24 mouse cellular contexts compared by ENCODE assay signal in the genomic region with DNA sequence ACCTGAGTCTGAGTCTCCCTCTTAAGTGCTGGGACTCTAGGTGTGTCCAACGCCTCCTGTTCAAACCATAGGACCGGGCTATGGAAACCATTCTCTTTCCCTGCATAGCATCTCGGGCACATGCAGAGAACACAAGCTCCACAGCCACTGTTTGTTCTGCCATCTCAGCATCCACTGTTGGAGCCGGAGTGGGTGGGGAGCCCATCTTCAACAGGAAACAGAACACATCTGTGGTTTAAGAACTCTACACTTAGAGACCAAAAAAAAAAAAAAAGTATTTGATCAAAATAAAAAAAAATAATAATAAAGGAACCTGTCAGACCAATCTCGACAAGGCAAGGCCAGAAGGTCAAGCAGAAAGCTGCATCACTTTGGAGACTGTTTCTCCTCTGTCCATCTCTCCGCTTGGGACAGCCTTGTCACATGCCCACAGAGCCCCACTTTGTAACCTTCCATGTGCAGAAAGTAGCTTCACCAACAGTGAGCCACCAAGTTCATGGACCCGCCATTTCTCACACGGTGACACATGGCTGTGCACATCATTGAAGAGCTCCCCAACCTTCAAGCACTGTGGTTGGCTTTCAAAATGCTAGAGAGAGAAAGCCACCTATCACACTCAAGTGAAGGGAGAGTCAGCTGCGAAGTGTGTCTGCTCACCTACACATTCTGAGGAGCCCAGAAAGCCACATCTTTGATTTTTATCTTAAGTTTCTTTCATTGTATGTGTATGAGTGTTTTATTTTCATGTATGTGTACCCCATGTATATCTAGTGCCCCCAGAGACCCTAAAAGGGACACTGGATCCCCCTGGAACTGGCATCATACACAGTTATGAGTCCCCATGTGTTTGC. TPM values are rescaled to one million over a fixed set of nuclear protein-coding genes. Genes with fewer than 3 reads are reported as not detected.
DNase-seq lines count a peak whose midpoint lies in the region; ATAC-seq and TF ChIP-seq lines count a peak whose summit lies in the region.
"Had no signal": no experiment of that assay in that cellular context is flagged by ENCODE, and none has a peak within 500 bp of the region (broad histone marks: within the 10 kb centered on the region; RNA-seq: fewer than 3 reads in every experiment).

No protein-coding gene starts in this region.

- no peak for TF ChIP-seq CTCF in gastrocnemius, adult 2 months (IDR thresholded peaks at IDR 0.05)

- no peak for DNase-seq in gastrocnemius, adult 2 months
- no peak for DNase-seq in gastrocnemius, postnatal 4 days (ENCODE audit: low spot score in 2 of 2)
- DNase-seq in CD4-positive, CD25-positive, alpha-beta regulatory T cell, adult 2 months (ENCODE audit: low read depth, low spot score): peak; percentile 74
- DNase-seq in thymus, postnatal 0 days (ENCODE audit: low spot score): peak; percentile 70
- no peak for DNase-seq in kidney, postnatal 14 days
- no peak for DNase-seq in left cerebral cortex, postnatal 36 days (ENCODE audit: low spot score in 2 of 2)
- no peak for DNase-seq in frontal cortex, postnatal 25 days (ENCODE audit: low spot score in 2 of 2)
- DNase-seq: adrenal gland, postnatal 10 days; cerebellum, adult 11-12 months; cerebellum, postnatal 36 days; forebrain, postnatal 0 days; kidney, adult 9 months; kidney, postnatal 4 days; liver, embryonic 13.5 days; lung, embryonic 14.5 days; lung, postnatal 36 days; right cerebral cortex, postnatal 25 days had no signal

- peak overlapping the region; percentile 28; the same call in 1 of the 2 replicates for H3K27ac ChIP-seq in gastrocnemius, adult 2 months
- H3K27ac ChIP-seq: embryonic facial prominence, embryonic 15.5 days; hindbrain, embryonic 12.5 days; limb, embryonic 13.5 days; liver, embryonic 13.5 days; midbrain, embryonic 10.5 days; neural tube, embryonic 15.5 days had no signal

- ATAC-seq in inflammation-experienced regulatory T-cells, adult 6 months: peak; percentile 71
- ATAC-seq: forebrain, postnatal 0 days had no signal

- no peak overlapping the region for H3K4me3 ChIP-seq in gastrocnemius, adult 2 months
- H3K4me3 ChIP-seq: embryonic facial prominence, embryonic 15.5 days; heart, embryonic 15.5 days; hindbrain, embryonic 12.5 days; limb, embryonic 13.5 days; liver, embryonic 13.5 days; midbrain, embryonic 10.5 days; neural tube, embryonic 15.5 days had no signal

- intact Hi-C loops in gastrocnemius, adult 2 months (cut with DNase I): no loop called here
- intact Hi-C loops in left cerebral cortex, postnatal 36 days (cut with DNase I): no loop called here

RNA-seq across cellular contexts. Expression of a gene that starts 20.2 kb away (rescaled TPM):
- 10 to 100 TPM; 30.5 to 42.2 TPM for total RNA-seq in gastrocnemius, adult 2 months (2021)
- 10 to 100 TPM; 89.0 to 91.4 TPM for total RNA-seq in gastrocnemius, postnatal 4 days (2021)
- polyA plus RNA-seq in inflammation-experienced regulatory T-cells, adult 6 months (2017; shearing (Covaris generic)): 10 to 100 TPM; 47.2 to 79.0 (median 56.0) TPM
- 29.6 and 32.0 TPM in 2 replicates for polyA plus RNA-seq in thymus, postnatal 0 days (2015; fragmentation: Nextera tagmentation; extraction: Ambion mirVana)
- total RNA-seq in left cerebral cortex, postnatal 36 days (2021): 1 to 10 TPM; 4.1 to 5.1 TPM

Comparison
In these comparisons a context has a peak if more than half of its experiments do, and no peak if none do; other contexts are left out.
1. DNase-seq: peak in CD4-positive, CD25-positive, alpha-beta regulatory T cell, adult 2 months (single experiment) and thymus, postnatal 0 days (single experiment); none in gastrocnemius, adult 2 months (single experiment), gastrocnemius, postnatal 4 days (0 of 2), kidney, postnatal 14 days (single experiment), left cerebral cortex, postnatal 36 days (0 of 2) and frontal cortex, postnatal 25 days (0 of 2).
2. RNA of a gene that starts 20.2 kb away (total RNA-seq): 89.0 to 91.4 TPM in gastrocnemius, postnatal 4 days and 30.5 to 42.2 TPM in gastrocnemius, adult 2 months; 4.1 to 5.1 TPM in left cerebral cortex, postnatal 36 days; every median in the first group is over 4 times any median in the second.